Mouse (Mus musculus): ENCODE measurements around the gene Kmt2d. TPM values are rescaled to one million over a fixed set of nuclear protein-coding genes. Genes with fewer than 3 reads are reported as not detected.

Gene Kmt2d
- total and polyA plus RNA-seq, 3 experiments, result 4.8 to 22.7 (median 14.1) TPM

DNA sequence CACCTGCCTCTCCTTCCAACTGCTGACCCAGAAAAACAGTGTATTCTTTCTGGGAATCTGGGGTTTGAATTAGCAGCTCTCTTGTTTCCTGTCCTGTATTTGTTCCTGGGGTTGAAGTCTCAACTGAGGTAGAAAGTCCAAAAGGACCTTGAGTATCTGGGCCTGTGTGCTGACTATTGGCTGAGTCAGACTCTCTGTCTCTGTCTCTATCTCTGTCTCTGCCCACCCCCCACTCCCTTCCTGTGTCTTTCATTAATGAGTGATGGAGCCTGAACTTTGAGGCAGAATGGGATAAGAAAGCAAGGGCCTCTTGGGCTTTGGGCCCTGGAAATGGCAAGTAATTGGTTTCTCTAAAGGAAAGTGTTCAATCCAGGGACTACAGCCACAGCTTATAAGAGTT, 12.7 kb upstream of the Kmt2d start:
- Histone ChIP-seq H3K4me1 (ENCODE audit: control insufficient read depth in 1 of 2, insufficient read depth in 2 of 2) (peaks cover 7 to 27% of the 10 kb centered on the region in 2 experiments), H3K9me3 (replicated peaks; ENCODE audit: low read length) (no peaks in the 10 kb centered on the region), H3K79me2 (replicated peaks; ENCODE audit: control insufficient read depth, extremely low read depth, insufficient read depth, poor library complexity, severe bottlenecking) (peaks cover 11% of the 10 kb centered on the region; the same call in 1 of the 2 replicates), H3K27me3 (replicated peaks) (peaks cover 1% of the 10 kb centered on the region), H3K9ac (ENCODE audit: insufficient read depth, low read depth) (no peak overlapping the region), H3K4me3 (replicated peaks in 1 of 3; ENCODE audit: low read depth in 2 of 3, low read length in 2 of 3, poor library complexity in 1 of 3) (no peak overlapping the region), H3K27ac (ENCODE audit: insufficient read depth, low read depth) (no peak overlapping the region), H3K36me3 (replicated peaks in 1 of 2; ENCODE audit: control insufficient read depth in 1 of 2, insufficient read depth in 1 of 2, low read length in 1 of 2) (peaks cover 4 to 11% of the 10 kb centered on the region in 2 experiments), H3K4me2 (ENCODE audit: insufficient read depth, low read depth, poor library complexity, severe bottlenecking) (no peak overlapping the region)
- dilution Hi-C loops (cut with MboI; ENCODE audit: extremely low pct_ligation_motif_present, extremely low pct_unique_long_range_greater_than_20kb, low sequenced_read_pairs) (no loop called here), in situ Hi-C loops (cut with MboI; ENCODE audit: low pct_ligation_motif_present, low pct_unique_long_range_greater_than_20kb, low sequenced_read_pairs) (no loop called here)
- DNase-seq (ENCODE audit: extremely low read depth), result no peak
- TF ChIP-seq MEF2A (IDR thresholded peaks at IDR 0.05; ENCODE audit: borderline replicate concordance, low read depth, low read length), result no peak
- TF ChIP-seq CTCF (conservative IDR thresholded peaks at IDR 0.05 in 1 of 2, IDR thresholded peaks at IDR 0.05 in 1 of 2; ENCODE audit: low read depth in 2 of 2, low read length in 2 of 2), result no peak
- TF ChIP-seq TBP (conservative IDR thresholded peaks at IDR 0.05; ENCODE audit: low read depth, low read length), result no peak
- TF ChIP-seq POLR2A (IDR thresholded peaks at IDR 0.05; ENCODE audit: low read depth, low read length), result no peak
- TF ChIP-seq ELF1 (IDR thresholded peaks at IDR 0.05; ENCODE audit: low read depth, low read length), result no peak
- no peak for TF ChIP-seq MAFK (IDR thresholded peaks at IDR 0.05; ENCODE audit: insufficient replicate concordance, low read length)
- TF ChIP-seq MAX (IDR thresholded peaks at IDR 0.05; ENCODE audit: low read length), result no peak
- TF ChIP-seq UBTF (IDR thresholded peaks at IDR 0.05; ENCODE audit: low read depth, low read length), result no peak
- TF ChIP-seq MAZ (IDR thresholded peaks at IDR 0.05; ENCODE audit: low read depth, low read length), result no peak
- no peak for TF ChIP-seq E2F4 (IDR thresholded peaks at IDR 0.05; ENCODE audit: insufficient replicate concordance, low read depth, low read length)
- TF ChIP-seq BHLHE40 (IDR thresholded peaks at IDR 0.05; ENCODE audit: low read depth, low read length), result no peak
- TF ChIP-seq POLR2AphosphoS2 (IDR thresholded peaks at IDR 0.05; ENCODE audit: low read depth, low read length), result no peak
- no peak for TF ChIP-seq TCF12 (IDR thresholded peaks at IDR 0.05; ENCODE audit: low read depth, low read length)
- TF ChIP-seq ZNF384 (IDR thresholded peaks at IDR 0.05; ENCODE audit: low read depth, low read length), result no peak

DNA sequence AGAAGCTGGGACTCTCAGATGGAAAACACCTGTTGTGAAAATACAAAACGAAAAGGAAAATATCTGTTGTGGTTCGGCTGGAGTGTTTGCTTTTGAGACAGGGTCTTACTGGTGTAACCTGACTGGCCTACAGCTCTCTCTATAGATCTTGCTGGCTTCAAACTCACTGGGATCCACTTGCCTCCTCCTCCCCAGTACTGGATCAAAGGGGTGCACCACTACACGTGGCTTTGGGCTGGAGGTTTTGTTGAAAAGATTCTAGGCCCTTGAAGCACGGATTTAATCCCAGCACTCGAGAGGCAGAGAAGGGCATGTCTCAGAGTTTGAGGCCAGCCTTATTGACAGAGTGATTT, 10.6 kb upstream of the Kmt2d start:
- DNase-seq (ENCODE audit: extremely low read depth), result no peak
- peaks cover 7 to 27% of the 10 kb centered on the region in 2 experiments for H3K4me1 ChIP-seq (ENCODE audit: control insufficient read depth in 1 of 2, insufficient read depth in 2 of 2)
- H3K9ac ChIP-seq (ENCODE audit: insufficient read depth, low read depth), result peak overlapping the region; percentile 11
- TF ChIP-seq MYC (IDR thresholded peaks at IDR 0.05; ENCODE audit: low read depth, low read length) (peak; percentile 11; the same call in 1 of the 2 replicates), MAZ (IDR thresholded peaks at IDR 0.05; ENCODE audit: low read depth, low read length) (no peak), MAX (IDR thresholded peaks at IDR 0.05; ENCODE audit: low read length) (peak; percentile 24), GABPA (IDR thresholded peaks at IDR 0.05; ENCODE audit: insufficient replicate concordance, low read depth, low read length) (no peak), TCF12 (IDR thresholded peaks at IDR 0.05; ENCODE audit: low read depth, low read length) (no peak; the same call in 1 of the 2 replicates), ZNF384 (IDR thresholded peaks at IDR 0.05; ENCODE audit: low read depth, low read length) (no peak), E2F4 (IDR thresholded peaks at IDR 0.05; ENCODE audit: insufficient replicate concordance, low read depth, low read length) (no peak)
- H3K27ac ChIP-seq (ENCODE audit: insufficient read depth, low read depth), result no peak overlapping the region
- H3K9me3 ChIP-seq (replicated peaks; ENCODE audit: low read length), result no peaks in the 10 kb centered on the region
- no peaks in the 10 kb centered on the region for H3K27me3 ChIP-seq (replicated peaks)
- H3K36me3 ChIP-seq (replicated peaks in 1 of 2; ENCODE audit: control insufficient read depth in 1 of 2, insufficient read depth in 1 of 2, low read length in 1 of 2), result peaks cover 9 to 27% of the 10 kb centered on the region in 2 experiments
- H3K4me3 ChIP-seq (replicated peaks in 1 of 3; ENCODE audit: low read depth in 2 of 3, low read length in 2 of 3, poor library complexity in 1 of 3), result peak overlapping the region in 2 of 3 experiments; percentile 14 to 48
- in situ Hi-C loops (cut with MboI; ENCODE audit: low pct_ligation_motif_present, low pct_unique_long_range_greater_than_20kb, low sequenced_read_pairs), result no loop called here
- dilution Hi-C loops (cut with MboI; ENCODE audit: extremely low pct_ligation_motif_present, extremely low pct_unique_long_range_greater_than_20kb, low sequenced_read_pairs), result no loop called here
- H3K4me2 ChIP-seq (ENCODE audit: insufficient read depth, low read depth, poor library complexity, severe bottlenecking), result peak overlapping the region; percentile 44
- peaks cover 11% of the 10 kb centered on the region; the same call in 1 of the 2 replicates for H3K79me2 ChIP-seq (replicated peaks; ENCODE audit: control insufficient read depth, extremely low read depth, insufficient read depth, poor library complexity, severe bottlenecking)
